ENCODE assay signal across 12 mouse cellular contexts in genomic region chr11:31828011-31828770, GRCm38 (mm10). TPM values are rescaled to one million over a fixed set of nuclear protein-coding genes. Genes with fewer than 3 reads are reported as not detected.
DNase-seq lines count a peak whose midpoint lies in the region; ATAC-seq lines count a peak whose summit lies in the region.
"Had no signal": no experiment of that assay in that cellular context is flagged by ENCODE, and none has a peak within 500 bp of the region (broad histone marks: within the 10 kb centered on the region; RNA-seq: fewer than 3 reads in every experiment).

No protein-coding gene starts in this region.

- peak overlapping the region; percentile 74 for H3K27ac ChIP-seq in liver, embryonic 15.5 days (replicated peaks)
- H3K27ac ChIP-seq in forebrain, embryonic 15.5 days (replicated peaks), result no peak overlapping the region
- H3K27ac ChIP-seq: hindbrain, embryonic 13.5 days; lung, embryonic 15.5 days had no signal

- no peaks in the 10 kb centered on the region for H3K27me3 ChIP-seq in liver, embryonic 15.5 days
- no peaks in the 10 kb centered on the region for H3K27me3 ChIP-seq in forebrain, embryonic 15.5 days
- H3K27me3 ChIP-seq: hindbrain, embryonic 13.5 days; lung, embryonic 15.5 days had no signal

- H3K9me3 ChIP-seq in liver, embryonic 15.5 days (replicated peaks), result no peaks in the 10 kb centered on the region
- H3K9me3 ChIP-seq in forebrain, embryonic 15.5 days, result no peaks in the 10 kb centered on the region
- H3K9me3 ChIP-seq: hindbrain, embryonic 13.5 days; lung, embryonic 15.5 days had no signal

- ATAC-seq in liver, embryonic 15.5 days (ENCODE audit: insufficient read depth), result no peak
- ATAC-seq in forebrain, embryonic 15.5 days (replicated peaks), result no peak

- DNase-seq in embryo, embryonic 10 days (ENCODE audit: low spot score), result peak; percentile 56
- DNase-seq in embryo, embryonic 9.5 days (ENCODE audit: extremely low spot score), result no peak
- DNase-seq in urinary bladder, postnatal 14 days (ENCODE audit: low spot score), result peak; percentile 19
- no peak for DNase-seq in urinary bladder, postnatal 10 days (ENCODE audit: low spot score)
- no peak for DNase-seq in adrenal gland, adult 18-20 months (ENCODE audit: low spot score in 2 of 2)
- DNase-seq in cerebellum, adult 9-10 months, result no peak
- DNase-seq: cerebellum, postnatal 10 days; right cerebral cortex, postnatal 14 days had no signal

- no peak overlapping the region for H3K4me3 ChIP-seq in liver, embryonic 15.5 days (replicated peaks)
- no peak overlapping the region for H3K4me3 ChIP-seq in forebrain, embryonic 15.5 days
- H3K4me3 ChIP-seq: hindbrain, embryonic 13.5 days; lung, embryonic 15.5 days had no signal

- peaks cover 97% of the 10 kb centered on the region for H3K4me1 ChIP-seq in liver, embryonic 15.5 days (replicated peaks)
- H3K4me1 ChIP-seq in forebrain, embryonic 15.5 days, result peaks cover 9% of the 10 kb centered on the region

- no peak overlapping the region for H3K4me2 ChIP-seq in liver, embryonic 15.5 days
- H3K4me2 ChIP-seq in forebrain, embryonic 15.5 days (replicated peaks), result no peak overlapping the region
- H3K4me2 ChIP-seq: hindbrain, embryonic 13.5 days; lung, embryonic 15.5 days had no signal

- no peak overlapping the region for H3K9ac ChIP-seq in liver, embryonic 15.5 days
- H3K9ac ChIP-seq in forebrain, embryonic 15.5 days (replicated peaks), result no peak overlapping the region
- H3K9ac ChIP-seq: hindbrain, embryonic 13.5 days; lung, embryonic 15.5 days had no signal

- H3K36me3 ChIP-seq in liver, embryonic 15.5 days (replicated peaks), result no peaks in the 10 kb centered on the region
- no peaks in the 10 kb centered on the region for H3K36me3 ChIP-seq in forebrain, embryonic 15.5 days
- H3K36me3 ChIP-seq: hindbrain, embryonic 13.5 days; lung, embryonic 15.5 days had no signal

- WGBS in liver, embryonic 15.5 days (ENCODE audit: insufficient replicate concordance), result 71% methylated on average over 4 of the region's 4 CpGs
- WGBS in forebrain, embryonic 15.5 days, result 85% methylated on average over 4 of the region's 4 CpGs

RNA-seq across cellular contexts. Expression of gene Cpeb4, which starts 43.8 kb away (rescaled TPM):
- polyA plus RNA-seq in liver, embryonic 15.5 days (2015; fragmentation: Nextera tagmentation; extraction: Ambion mirVana), result 19.0 and 19.1 TPM in 2 replicates
- 100 to 1,000 TPM; 158 to 193 TPM for total RNA-seq in adrenal gland, adult 18-20 months (2021)
- polyA plus RNA-seq in forebrain, embryonic 15.5 days (2015; fragmentation: Nextera tagmentation; extraction: Ambion mirVana), result 15.9 and 16.4 TPM in 2 replicates

Comparison
In these comparisons a context has a peak if more than half of its experiments do, and no peak if none do; other contexts are left out.
1. DNase-seq: peak in embryo, embryonic 10 days (single experiment) and urinary bladder, postnatal 14 days (single experiment); none in embryo, embryonic 9.5 days (single experiment), urinary bladder, postnatal 10 days (single experiment), adrenal gland, adult 18-20 months (0 of 2) and cerebellum, adult 9-10 months (single experiment).